Mouse (Mus musculus) liver, embryonic 11.5 days (tissue): ENCODE measurements around the gene Lin37. TPM values are rescaled to one million over a fixed set of nuclear protein-coding genes. Genes with fewer than 3 reads are reported as not detected.

ENCODE experiments used
- ATAC-seq: fragments of 200-750 bp; cut with Nextera tagmentation; replicated peaks from 2 replicates; pipeline ENCODE4 v1.8.0; 2017; ENCODE audit warnings: moderate number of reproducible peaks, mild to moderate bottlenecking, moderate TSS enrichment, moderate library complexity; ENCODE audit not compliant: low FRiP score
- DNase-seq: peaks from one replicate; pipeline ENCODE4 v3.0.0-alpha.2; 2017; ENCODE audit warnings: low spot score
- H3K27ac ChIP-seq: fragments of 300-500 bp; sonication (generic); 2 replicates; pipeline ENCODE4 v1.5.1; 2014; ENCODE audit warnings: mild to moderate bottlenecking, low read depth, low read length, control low read depth
- H3K27me3 ChIP-seq: fragments of 300-500 bp; sonication (generic); replicated peaks from 2 replicates; pipeline ENCODE4 v1.6.1; 2014; ENCODE audit warnings: low read length, mixed read lengths; ENCODE audit not compliant: control insufficient read depth, insufficient read depth
- H3K36me3 ChIP-seq: fragments of 300-500 bp; sonication (generic); 2 replicates; pipeline ENCODE4 v1.6.1; 2014; ENCODE audit warnings: mild to moderate bottlenecking, low read length, moderate library complexity, mixed read lengths; ENCODE audit not compliant: control insufficient read depth, insufficient read depth
- H3K4me1 ChIP-seq: fragments of 300-500 bp; sonication (generic); replicated peaks from 2 replicates; pipeline ENCODE4 v1.6.1; 2014; ENCODE audit warnings: low read length, mixed read lengths; ENCODE audit not compliant: control insufficient read depth, insufficient read depth
- H3K4me2 ChIP-seq: fragments of 300-500 bp; sonication (generic); 2 replicates; pipeline ENCODE4 v1.6.1; 2014; ENCODE audit warnings: mild to moderate bottlenecking, control low read depth, moderate library complexity
- H3K4me3 ChIP-seq: fragments of 300-500 bp; sonication (generic); 2 replicates; pipeline ENCODE4 v1.5.1; 2014; ENCODE audit warnings: low read depth, low read length, control low read depth
- H3K9ac ChIP-seq: fragments of 300-500 bp; sonication (generic); 2 replicates; pipeline ENCODE4 v1.6.1; 2014; ENCODE audit warnings: low read depth, low read length, control low read depth
- H3K9me3 ChIP-seq: fragments of 300-500 bp; sonication (generic); 2 replicates; pipeline ENCODE4 v1.6.1; 2016; ENCODE audit warnings: low read length, inconsistent platforms, mixed read lengths; ENCODE audit not compliant: control insufficient read depth
- WGBS: fragments of 180-500 bp; shearing (Covaris S2); extraction: QIAGEN DNeasy Blood & Tissue Kit; methylation state at CpG from one replicate; pipeline ENCODE4 v1.1.7; 2014; 5-methylcytosine and 5-hydroxymethylcytosine counted together
- polyA plus RNA-seq: library from polyadenylated mRNA; unstranded; fragments of >200 nt; fragmentation: Nextera tagmentation; extraction: Ambion mirVana; gene quantifications from 2 replicates; pipeline ENCODE4 v1.2.1, GENCODE M21; 2014

Lin37 gene
- 38.7 and 41.0 TPM in 2 replicates for polyA plus RNA-seq

GRCm38 (mm10) chr7:30559443-30559954 lies at the start of gene Lin37:
Gene Lin37, minus strand, starts transcription at chr7:30559838.
- H3K4me2 ChIP-seq, result peak within 1 kb of the TSS; percentile 75
- WGBS, result under 1% methylated on average over 20 of the region's 20 CpGs
- H3K4me1 ChIP-seq, result peaks cover 17% of the 10 kb centered on the region
- no peaks in the 10 kb centered on the region for H3K9me3 ChIP-seq
- H3K27ac ChIP-seq, result peak within 1 kb of the TSS; percentile 62; the same call in 1 of the 2 replicates
- H3K27me3 ChIP-seq, result no peaks in the 10 kb centered on the region
- H3K36me3 ChIP-seq, result peaks cover 21% of the 10 kb centered on the region
- peak within 1 kb of the TSS; percentile 72 for H3K9ac ChIP-seq
- DNase-seq (peak; percentile 86), ATAC-seq (peak; percentile 81)
- peak within 1 kb of the TSS; percentile 75 for H3K4me3 ChIP-seq

- Histone ChIP-seq H3K9ac (no peak overlapping the region), H3K27me3 (no peaks in the 10 kb centered on the region), H3K4me1 (0 out of 2 replicates have a peak, but pooled peaks cover 2% of the 10 kb centered on the region), H3K9me3 (no peaks in the 10 kb centered on the region), H3K27ac (no peak overlapping the region), H3K4me3 (no peak overlapping the region), H3K4me2 (no peak overlapping the region), H3K36me3 (no peaks in the 10 kb centered on the region)
- WGBS, result 55% methylated on average over 15 of the region's 16 CpGs
- DNase-seq (no peak), ATAC-seq (no peak)
Observed at GRCm38 (mm10) chr7:30608476-30608875, 48.8 kb upstream of the Lin37 start.

- H3K4me3 ChIP-seq, result no peak overlapping the region
- H3K9ac ChIP-seq, result no peak overlapping the region
- no peaks in the 10 kb centered on the region for H3K9me3 ChIP-seq
- no peak overlapping the region for H3K4me2 ChIP-seq
- peak; percentile 58 for DNase-seq
- no peaks in the 10 kb centered on the region for H3K36me3 ChIP-seq
- H3K27me3 ChIP-seq, result no peaks in the 10 kb centered on the region
- 27% methylated on average over 8 of the region's 8 CpGs for WGBS
- 0 out of 2 replicates have a peak, but pooled peaks have one; percentile 34 for ATAC-seq
- H3K27ac ChIP-seq, result no peak overlapping the region
- 0 out of 2 replicates have a peak, but pooled peaks cover 2% of the 10 kb centered on the region for H3K4me1 ChIP-seq
Observed at GRCm38 (mm10) chr7:30607706-30608309, 48.2 kb upstream of the Lin37 start.

GRCm38 (mm10) chr7:30604944-30605343 lies 45.3 kb upstream of the Lin37 start:
- 0 out of 2 replicates have a peak, but pooled peaks cover 2% of the 10 kb centered on the region for H3K4me1 ChIP-seq
- no peak overlapping the region for H3K4me2 ChIP-seq
- DNase-seq, result no peak
- H3K27ac ChIP-seq, result no peak overlapping the region
- H3K4me3 ChIP-seq, result no peak overlapping the region
- no peak for ATAC-seq
- no peaks in the 10 kb centered on the region for H3K9me3 ChIP-seq
- no peak overlapping the region for H3K9ac ChIP-seq
- H3K36me3 ChIP-seq, result no peaks in the 10 kb centered on the region
- WGBS, result 82% methylated on average over 8 of the region's 8 CpGs
- no peaks in the 10 kb centered on the region for H3K27me3 ChIP-seq

GRCm38 (mm10) chr7:30604424-30604823 lies 44.8 kb upstream of the Lin37 start:
- Histone ChIP-seq H3K4me3 (no peak overlapping the region), H3K27ac (no peak overlapping the region), H3K36me3 (no peaks in the 10 kb centered on the region), H3K4me2 (no peak overlapping the region), H3K9ac (no peak overlapping the region), H3K9me3 (no peaks in the 10 kb centered on the region), H3K27me3 (no peaks in the 10 kb centered on the region), H3K4me1 (0 out of 2 replicates have a peak, but pooled peaks cover 6% of the 10 kb centered on the region)
- ATAC-seq, result no peak
- WGBS, result 66% methylated on average over 8 of the region's 8 CpGs
- DNase-seq, result no peak

- DNase-seq (no peak), ATAC-seq (no peak)
- Histone ChIP-seq H3K4me2 (no peak overlapping the region), H3K4me3 (no peak overlapping the region), H3K9ac (no peak overlapping the region), H3K27me3 (no peaks in the 10 kb centered on the region), H3K9me3 (no peaks in the 10 kb centered on the region), H3K4me1 (0 out of 2 replicates have a peak, but pooled peaks cover 4% of the 10 kb centered on the region), H3K27ac (no peak overlapping the region), H3K36me3 (no peaks in the 10 kb centered on the region)
- WGBS, result 48% methylated on average over 3 of the region's 3 CpGs
Observed at GRCm38 (mm10) chr7:30602583-30602982, 42.9 kb upstream of the Lin37 start.

- 0 out of 2 replicates have a peak, but pooled peaks cover 4% of the 10 kb centered on the region for H3K4me1 ChIP-seq
- no peak overlapping the region for H3K9ac ChIP-seq
- H3K27ac ChIP-seq, result no peak overlapping the region
- 69% methylated on average over 7 of the region's 7 CpGs for WGBS
- H3K4me3 ChIP-seq, result no peak overlapping the region
- ATAC-seq, result no peak
- no peaks in the 10 kb centered on the region for H3K9me3 ChIP-seq
- H3K27me3 ChIP-seq, result no peaks in the 10 kb centered on the region
- no peak for DNase-seq
- H3K36me3 ChIP-seq, result no peaks in the 10 kb centered on the region
- H3K4me2 ChIP-seq, result peak overlapping the region; percentile 25; the same call in 1 of the 2 replicates
Observed at GRCm38 (mm10) chr7:30600651-30601050, 41.0 kb upstream of the Lin37 start.

- peak; percentile 74 for DNase-seq
- no peaks in the 10 kb centered on the region for H3K36me3 ChIP-seq
- no peak overlapping the region for H3K27ac ChIP-seq
- H3K4me2 ChIP-seq, result peak overlapping the region; percentile 37
- H3K4me3 ChIP-seq, result no peak overlapping the region
- 0 out of 2 replicates have a peak, but pooled peaks cover 4% of the 10 kb centered on the region for H3K4me1 ChIP-seq
- no peaks in the 10 kb centered on the region for H3K27me3 ChIP-seq
- ATAC-seq, result peak; percentile 97
- 0 out of 2 replicates have a peak overlapping the region, but pooled peaks have one; percentile 1 for H3K9ac ChIP-seq
- 6% methylated on average over 16 of the region's 16 CpGs for WGBS
- H3K9me3 ChIP-seq, result no peaks in the 10 kb centered on the region
Observed at GRCm38 (mm10) chr7:30599933-30600353, 40.3 kb upstream of the Lin37 start.
